Mouse (Mus musculus) retina, postnatal 1 day (tissue): ENCODE measurements at regions not wholly inside any gene's neighbourhood (a gene's known extent, or its start where the extent isn't known, plus 50 kb on each side); places are given as distances from the start of the nearest gene placed in this dataset.
A peak's percentile ranks its signal among the peaks of the same experiment; 100 is the strongest.

Source experiments
- DNase-seq: peaks from one replicate; pipeline ENCODE4 v3.0.0-alpha.2; 2012

GRCm38 (mm10) chr10:111073851-111074430, 64.0 kb upstream of the Zdhhc17 start:
- DNase-seq: no peak

GRCm38 (mm10) chr10:111073262-111073661, 63.3 kb upstream of the Zdhhc17 start:
- DNase-seq: peak; percentile 52

GRCm38 (mm10) chr10:111072554-111072909, 62.6 kb upstream of the Zdhhc17 start:
- DNase-seq: no peak

GRCm38 (mm10) chr10:111071805-111072553, 62.0 kb upstream of the Zdhhc17 start:
- peak; percentile 35 for DNase-seq

GRCm38 (mm10) chr10:111066146-111066545, 56.2 kb upstream of the Zdhhc17 start:
- DNase-seq: no peak

- DNase-seq: no peak
These were observed 50.7 kb upstream of the Zdhhc17 start for GRCm38 (mm10) chr10:111060626-111061025.
